Mouse (Mus musculus): Measurements from ENCODE around the gene Csk.

- TF ChIP-seq POLR2A (IDR thresholded peaks at IDR 0.05; ENCODE audit: borderline replicate concordance, extremely low read depth, low read depth, low read length) (no peak), CTCF (IDR thresholded peaks at IDR 0.05; ENCODE audit: insufficient read depth, low read length) (no peak)
Observed at GRCm38 (mm10) chr9:57606139-57606851, 47.1 kb downstream of the Csk start, which contains the start of gene Cplx3.

Data from lung, adult 2 months (tissue).